Mouse (Mus musculus): Measurements from ENCODE around the gene Zfp740.

DNA sequence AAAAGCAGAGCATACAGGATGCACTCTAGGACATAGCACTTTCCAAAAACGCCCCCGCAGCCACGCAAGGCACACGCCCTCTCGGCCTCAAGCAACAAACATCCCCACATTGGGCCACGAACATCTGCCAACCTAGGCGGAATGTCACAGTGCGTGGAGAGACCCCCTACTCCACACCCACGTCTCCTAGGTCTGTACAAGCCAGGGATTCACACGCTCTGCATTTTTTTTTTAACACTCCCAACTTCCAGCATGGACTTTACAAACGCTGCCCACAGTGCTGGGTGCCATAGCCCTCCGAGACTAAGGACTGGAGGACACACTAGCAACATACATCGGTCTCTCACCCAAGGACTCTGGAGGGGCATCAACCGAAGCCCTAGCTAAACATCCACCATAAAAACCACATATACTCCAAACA lies 42.4 kb downstream of the Zfp740 start:
- TF ChIP-seq CTCF (IDR thresholded peaks at IDR 0.05; ENCODE audit: low read depth) (no peak), EP300 (IDR thresholded peaks at IDR 0.05; ENCODE audit: low read depth) (no peak)

All from liver, postnatal 0 days (tissue).